Mouse (Mus musculus): ENCODE data around the gene Dgkz.

DNA sequence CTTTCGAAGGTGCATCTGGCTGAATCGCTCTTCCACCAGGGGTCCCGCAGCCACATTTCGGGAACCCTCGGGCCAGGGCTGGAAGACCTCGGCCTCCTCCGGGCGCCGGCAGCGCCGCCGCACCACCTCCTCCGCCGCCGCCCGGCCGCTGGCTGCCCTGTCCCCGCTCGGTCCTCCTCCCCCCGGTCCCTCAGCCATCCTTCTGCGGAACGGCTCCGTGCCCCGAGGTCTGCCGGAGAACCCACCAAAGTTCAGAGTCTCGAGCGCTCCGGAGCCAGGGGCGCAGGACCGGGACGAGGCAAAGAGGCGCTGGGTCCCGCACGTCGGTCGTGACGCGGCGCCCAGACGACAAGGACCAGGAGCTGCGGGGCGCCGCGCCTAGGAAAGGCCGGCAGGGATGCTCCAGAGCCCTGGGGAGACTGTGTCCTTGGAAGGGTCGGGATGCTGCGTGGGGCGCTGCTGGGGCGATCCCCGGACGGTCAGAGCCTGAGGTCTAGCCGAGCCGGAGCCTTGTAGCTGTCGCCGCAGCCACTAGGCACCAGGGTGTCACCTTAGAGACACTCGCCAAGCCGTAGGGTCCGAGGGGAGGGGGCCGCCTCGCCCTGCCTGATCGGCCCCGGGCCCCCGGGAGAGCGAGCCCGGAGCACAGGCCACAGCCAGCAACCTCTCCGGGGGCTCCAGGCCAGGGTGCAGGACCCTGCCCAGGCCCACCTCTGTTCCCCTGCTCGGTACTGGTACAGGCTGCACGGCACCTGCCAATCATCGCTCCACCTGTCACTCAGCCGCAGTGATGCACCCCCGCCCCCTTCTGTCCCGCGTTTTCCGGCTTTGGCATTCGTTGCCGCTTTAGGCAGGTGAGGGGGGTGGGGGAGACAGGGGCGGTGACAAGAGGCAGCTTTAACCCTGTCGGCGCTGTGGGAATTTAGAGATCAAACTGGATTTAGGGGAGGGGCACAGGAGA is at the start of gene Dgkz:
- TF ChIP-seq CTCF (conservative IDR thresholded peaks at IDR 0.05; ENCODE audit: insufficient read depth, insufficient read length, low read depth, low read length) (no peak), POLR2A (IDR thresholded peaks at IDR 0.05; ENCODE audit: low read depth, low read length) (no peak)

Data from kidney, adult 2 months (tissue).